9 mouse cellular contexts compared by ENCODE assay signal in genomic region chr6:117552006-117552667, GRCm38 (mm10).
DNase-seq lines count a peak whose midpoint lies in the region; ATAC-seq and TF ChIP-seq lines count a peak whose summit lies in the region.
"Had no signal": no experiment of that assay in that cellular context is flagged by ENCODE, and none has a peak within 500 bp of the region (broad histone marks: within the 10 kb centered on the region; RNA-seq: fewer than 3 reads in every experiment).

No protein-coding gene starts in this region.

- H3K4me3 ChIP-seq in midbrain, embryonic 12.5 days: no peak overlapping the region
- no peak overlapping the region for H3K4me3 ChIP-seq in midbrain, embryonic 16.5 days (ENCODE audit: low read depth, low read length)
- no peak overlapping the region for H3K4me3 ChIP-seq in forebrain, postnatal 0 days (ENCODE audit: low read depth, low read length)
- no peak overlapping the region for H3K4me3 ChIP-seq in hindbrain, embryonic 14.5 days (replicated peaks; ENCODE audit: low read length)

- H3K9ac ChIP-seq in midbrain, embryonic 12.5 days (replicated peaks): no peak overlapping the region
- no peak overlapping the region for H3K9ac ChIP-seq in midbrain, embryonic 16.5 days (ENCODE audit: low read depth, low read length)
- H3K9ac ChIP-seq in forebrain, postnatal 0 days: no peak overlapping the region
- no peak overlapping the region for H3K9ac ChIP-seq in hindbrain, embryonic 14.5 days

- no peak overlapping the region for H3K4me2 ChIP-seq in midbrain, embryonic 12.5 days (replicated peaks)
- no peak overlapping the region for H3K4me2 ChIP-seq in midbrain, embryonic 16.5 days (ENCODE audit: low read length)
- H3K4me2 ChIP-seq in forebrain, postnatal 0 days (ENCODE audit: low read depth): no peak overlapping the region
- H3K4me2 ChIP-seq in hindbrain, embryonic 14.5 days (replicated peaks): no peak overlapping the region

- H3K27ac ChIP-seq in midbrain, embryonic 12.5 days (replicated peaks): no peak overlapping the region
- no peak overlapping the region for H3K27ac ChIP-seq in midbrain, embryonic 16.5 days (ENCODE audit: low read length)
- H3K27ac ChIP-seq in forebrain, postnatal 0 days (ENCODE audit: low read depth, low read length): no peak overlapping the region
- no peak overlapping the region for H3K27ac ChIP-seq in hindbrain, embryonic 14.5 days

- no peaks in the 10 kb centered on the region for H3K27me3 ChIP-seq in midbrain, embryonic 12.5 days
- no peaks in the 10 kb centered on the region for H3K27me3 ChIP-seq in midbrain, embryonic 16.5 days (ENCODE audit: control insufficient read depth, insufficient read depth, low read depth, low read length)
- no peaks in the 10 kb centered on the region for H3K27me3 ChIP-seq in forebrain, postnatal 0 days (ENCODE audit: insufficient read depth, low read length)
- no peaks in the 10 kb centered on the region; the same call in 1 of the 2 replicates for H3K27me3 ChIP-seq in hindbrain, embryonic 14.5 days (ENCODE audit: control insufficient read depth, insufficient read depth, low read length)
- H3K27me3 ChIP-seq: Patski had no signal

- no peak for TF ChIP-seq CTCF in forebrain, postnatal 0 days (IDR thresholded peaks at IDR 0.05; ENCODE audit: low read depth)

- peak; percentile 38 for DNase-seq in forebrain, postnatal 0 days
- no peak for DNase-seq in hindbrain, embryonic 14.5 days (ENCODE audit: low spot score)
- DNase-seq in lung, postnatal 10 days: peak; percentile 73
- peak; percentile 53 for DNase-seq in telencephalon, adult 2 months (ENCODE audit: low read depth, low spot score)
- no peak for DNase-seq in spleen, postnatal 10 days (ENCODE audit: low spot score in 2 of 2)
- DNase-seq in yolk sac, embryonic 10.5 days (ENCODE audit: low spot score): no peak

- 25% methylated on average over 6 of the region's 6 CpGs for WGBS in midbrain, embryonic 12.5 days
- 17% methylated on average over 6 of the region's 6 CpGs for WGBS in midbrain, embryonic 16.5 days
- WGBS in forebrain, postnatal 0 days: 9% methylated on average over 6 of the region's 6 CpGs
- 17% methylated on average over 6 of the region's 6 CpGs for WGBS in hindbrain, embryonic 14.5 days

- H3K36me3 ChIP-seq in midbrain, embryonic 12.5 days: no peaks in the 10 kb centered on the region
- H3K36me3 ChIP-seq in midbrain, embryonic 16.5 days (ENCODE audit: control insufficient read depth, insufficient read depth, low read length): no peaks in the 10 kb centered on the region
- no peaks in the 10 kb centered on the region for H3K36me3 ChIP-seq in forebrain, postnatal 0 days (ENCODE audit: insufficient read depth)
- H3K36me3 ChIP-seq in hindbrain, embryonic 14.5 days (replicated peaks; ENCODE audit: control insufficient read depth, insufficient read depth): no peaks in the 10 kb centered on the region

- peaks cover 9% of the 10 kb centered on the region for H3K4me1 ChIP-seq in midbrain, embryonic 12.5 days
- no peaks in the 10 kb centered on the region for H3K4me1 ChIP-seq in midbrain, embryonic 16.5 days (ENCODE audit: control insufficient read depth, insufficient read depth, low read length)
- H3K4me1 ChIP-seq in forebrain, postnatal 0 days (ENCODE audit: insufficient read depth): no peaks in the 10 kb centered on the region
- 0 out of 2 replicates have a peak, but pooled peaks cover 4% of the 10 kb centered on the region for H3K4me1 ChIP-seq in hindbrain, embryonic 14.5 days (replicated peaks; ENCODE audit: control insufficient read depth, insufficient read depth, low read length)

- H3K9me3 ChIP-seq in midbrain, embryonic 12.5 days: no peaks in the 10 kb centered on the region
- no peaks in the 10 kb centered on the region for H3K9me3 ChIP-seq in midbrain, embryonic 16.5 days (replicated peaks; ENCODE audit: control insufficient read depth, low read length, poor library complexity, severe bottlenecking)
- no peaks in the 10 kb centered on the region for H3K9me3 ChIP-seq in forebrain, postnatal 0 days (ENCODE audit: low read length)
- no peaks in the 10 kb centered on the region for H3K9me3 ChIP-seq in hindbrain, embryonic 14.5 days (ENCODE audit: control insufficient read depth, low read length)

- ATAC-seq in midbrain, embryonic 12.5 days (ENCODE audit: low FRiP score, low read depth): peak; percentile 78
- ATAC-seq in midbrain, embryonic 16.5 days: no peak
- peak; percentile 80 for ATAC-seq in forebrain, postnatal 0 days
- peak; percentile 70; the same call in 1 of the 2 replicates for ATAC-seq in hindbrain, embryonic 14.5 days (ENCODE audit: low FRiP score)
- ATAC-seq: Patski had no signal

Comparison
In these comparisons a context has a peak if more than half of its experiments do, and no peak if none do; other contexts are left out.
1. DNase-seq: peak in forebrain, postnatal 0 days (single experiment), lung, postnatal 10 days (single experiment) and telencephalon, adult 2 months (single experiment); none in hindbrain, embryonic 14.5 days (single experiment), spleen, postnatal 10 days (0 of 2) and yolk sac, embryonic 10.5 days (single experiment).